Mouse (Mus musculus): ENCODE measurements at regions not wholly inside any gene's neighbourhood (a gene's known extent, or its start where the extent isn't known, plus 50 kb on each side); places are given as distances from the start of the nearest gene placed in this dataset.

- no peak for TF ChIP-seq POLR2A (IDR thresholded peaks at IDR 0.05; ENCODE audit: insufficient read length, low read depth)
- TF ChIP-seq USF1 (IDR thresholded peaks at IDR 0.05; ENCODE audit: low read depth), result no peak
- TF ChIP-seq REST (IDR thresholded peaks at IDR 0.05; ENCODE audit: insufficient read depth, insufficient read length), result no peak
- no peak for TF ChIP-seq MYOD1 (IDR thresholded peaks at IDR 0.05; ENCODE audit: control insufficient read depth in 1 of 3, insufficient read length in 2 of 3, low read depth in 2 of 3)
- no peak for TF ChIP-seq SRF (IDR thresholded peaks at IDR 0.05; ENCODE audit: control insufficient read depth, insufficient read length, low read depth)
- no peak for TF ChIP-seq POLR2AphosphoS2 (IDR thresholded peaks at IDR 0.05; ENCODE audit: insufficient read length, low read depth)
- TF ChIP-seq MYOG (IDR thresholded peaks at IDR 0.05; ENCODE audit: control insufficient read depth in 1 of 3, insufficient read depth in 1 of 3, insufficient read length in 2 of 3, low read depth in 2 of 3), result no peak
Observed at GRCm38 (mm10) chr8:109279129-109279528, 214.7 kb upstream of the Pmfbp1 start.
